Mouse (Mus musculus) mouse trophoblast stem cell (cell line): ENCODE measurements at regions not wholly inside any gene's neighbourhood (a gene's known extent, or its start where the extent isn't known, plus 50 kb on each side); places are given as distances from the start of the nearest gene placed in this dataset.

Experiments
- in situ Hi-C, 2 experiments: fragments of 300-500 bp; cut with MseI, MboI; formaldehyde crosslinking; loops; 2 replicates in 1 of 2; 3 replicates in 1 of 2; pipeline ENCODE4 v1.15.1; 2025

- in situ Hi-C loops, result no loop called here
These were observed 539.2 kb downstream of the Gm19410 start for GRCm38 (mm10) chr8:36304809-36305208.

- in situ Hi-C loops, result no loop called here
These were observed 540.7 kb downstream of the Gm19410 start for GRCm38 (mm10) chr8:36306336-36306735.

- in situ Hi-C loops, result no loop called here
These were observed 541.9 kb downstream of the Gm19410 start for GRCm38 (mm10) chr8:36307496-36307895.

GRCm38 (mm10) chr8:36308056-36308455 is 542.5 kb downstream of the Gm19410 start:
- in situ Hi-C loops, result no loop called here

- in situ Hi-C loops, result no loop called here
These were observed 543.7 kb downstream of the Gm19410 start for GRCm38 (mm10) chr8:36309326-36309725.

- in situ Hi-C loops, result no loop called here
These were observed 544.4 kb downstream of the Gm19410 start for GRCm38 (mm10) chr8:36309952-36310351.

- in situ Hi-C loops, result no loop called here
These were observed 546.1 kb downstream of the Gm19410 start for GRCm38 (mm10) chr8:36311734-36312133.

GRCm38 (mm10) chr8:36312963-36313362 is 547.4 kb downstream of the Gm19410 start:
- in situ Hi-C loops, result no loop called here

- in situ Hi-C loops, result no loop called here
These were observed 552.8 kb downstream of the Gm19410 start for GRCm38 (mm10) chr8:36318396-36318795.

- in situ Hi-C loops, result no loop called here
These were observed 553.3 kb downstream of the Gm19410 start for GRCm38 (mm10) chr8:36318884-36319283.

GRCm38 (mm10) chr8:36319314-36319959 is 553.8 kb downstream of the Gm19410 start:
- in situ Hi-C loops, result no loop called here

- in situ Hi-C loops, result no loop called here
These were observed 556.5 kb downstream of the Gm19410 start for GRCm38 (mm10) chr8:36322125-36322524.

- in situ Hi-C loops, result no loop called here
These were observed 557.0 kb downstream of the Gm19410 start for GRCm38 (mm10) chr8:36322578-36322977.

- in situ Hi-C loops, result no loop called here
These were observed 573.0 kb downstream of the Gm19410 start for GRCm38 (mm10) chr8:36338628-36339027.

GRCm38 (mm10) chr8:36339449-36339848 is 573.9 kb downstream of the Gm19410 start:
- in situ Hi-C loops, result no loop called here

GRCm38 (mm10) chr8:36340454-36340853 is 574.9 kb downstream of the Gm19410 start:
- in situ Hi-C loops, result no loop called here

GRCm38 (mm10) chr8:36341965-36342364 is 576.4 kb downstream of the Gm19410 start:
- in situ Hi-C loops, result no loop called here

GRCm38 (mm10) chr8:36342650-36343049 is 577.1 kb downstream of the Gm19410 start:
- in situ Hi-C loops, result no loop called here

- in situ Hi-C loops, result loop anchor here in 1 of 2 experiments (5.0 kb wide), 1 partner anchor 150 kb away; no protein-coding TSS in a partner anchor
These were observed 581.2 kb downstream of the Gm19410 start for GRCm38 (mm10) chr8:36346682-36347324.

- in situ Hi-C loops, result loop anchor here in 1 of 2 experiments (5.0 kb wide), 1 partner anchor 151 kb away; no protein-coding TSS in a partner anchor
These were observed 582.5 kb downstream of the Gm19410 start for GRCm38 (mm10) chr8:36348067-36348466.

- in situ Hi-C loops, result loop anchor here in 1 of 2 experiments (5.0 kb wide), 1 partner anchor 153 kb away; no protein-coding TSS in a partner anchor
These were observed 589.3 kb downstream of the Gm19410 start for GRCm38 (mm10) chr8:36354926-36355325.

- in situ Hi-C loops, result no loop called here
These were observed 593.4 kb downstream of the Gm19410 start for GRCm38 (mm10) chr8:36358998-36359397.

GRCm38 (mm10) chr8:36361255-36361654 is 595.7 kb downstream of the Gm19410 start:
- in situ Hi-C loops, result loop anchor here in 1 of 2 experiments (5.0 kb wide), 1 partner anchor 161 kb away; no protein-coding TSS in a partner anchor
